Mouse (Mus musculus) neutrophil, adult 5-6 weeks (primary cell): ENCODE results near the gene Gm20696. TPM values are rescaled to one million over a fixed set of nuclear protein-coding genes. Genes with fewer than 3 reads are reported as not detected.

Experiments used
- ATAC-seq: fragments of 151-379, 151-347 bp; 2 replicates; pipeline ENCODE4 v1.8.0; 2017; ENCODE audit warnings: mild to moderate bottlenecking, moderate TSS enrichment; ENCODE audit not compliant: insufficient number of reproducible peaks, poor library complexity, low FRiP score, severe bottlenecking; ENCODE audit errors: extremely low read depth
- total RNA-seq: library from RNA; stranded (forward); fragments of 200-1000 nt; gene quantifications from 2 replicates; pipeline ENCODE4 v1.2.3, GENCODE M21; 2017

Gm20696 gene
- total RNA-seq, 1 experiment from 2014 or later = 58.2 TPM

DNA sequence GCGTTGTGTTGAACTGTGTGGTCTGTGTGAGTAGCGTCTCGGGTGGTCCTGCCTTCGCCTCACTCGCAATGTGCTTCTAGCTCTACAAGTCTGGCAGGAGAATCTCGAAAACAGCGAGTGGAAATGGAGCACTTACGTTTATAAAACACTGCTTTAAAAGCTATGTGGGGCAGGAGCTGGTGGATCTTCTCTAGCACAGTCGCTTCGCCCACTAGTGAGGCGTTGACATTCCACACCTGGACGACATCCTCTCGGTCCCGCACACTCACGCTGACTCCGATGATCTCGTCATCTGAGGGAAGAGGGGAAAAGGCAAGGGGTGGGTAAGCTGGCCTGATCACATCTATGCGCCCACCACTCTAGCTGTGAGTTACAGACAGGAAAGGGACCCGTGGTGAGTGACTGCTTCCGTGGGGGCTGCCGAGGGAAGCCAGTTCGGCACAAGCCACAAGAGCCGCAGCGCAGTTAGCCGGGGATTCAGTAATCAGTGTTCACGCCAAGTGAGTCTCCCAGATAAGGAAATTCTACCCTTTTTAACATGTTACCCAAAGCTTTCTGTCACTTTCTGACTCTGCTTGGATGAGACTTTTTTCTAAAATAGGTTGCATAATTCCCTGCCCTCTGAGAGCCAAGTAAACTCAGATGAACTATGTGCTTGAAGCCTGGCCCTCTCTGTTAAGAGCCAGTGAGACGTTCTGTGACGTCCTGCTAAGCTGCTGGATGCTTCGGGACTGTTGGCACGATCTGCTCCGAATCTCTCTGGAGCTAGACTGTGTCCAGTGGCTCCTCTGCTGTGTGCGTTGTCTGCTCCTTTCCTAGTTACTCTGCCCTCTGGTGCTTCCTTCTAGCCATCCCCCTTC is 34.2 kb downstream of the Gm20696 start:
- no peak for ATAC-seq

DNA sequence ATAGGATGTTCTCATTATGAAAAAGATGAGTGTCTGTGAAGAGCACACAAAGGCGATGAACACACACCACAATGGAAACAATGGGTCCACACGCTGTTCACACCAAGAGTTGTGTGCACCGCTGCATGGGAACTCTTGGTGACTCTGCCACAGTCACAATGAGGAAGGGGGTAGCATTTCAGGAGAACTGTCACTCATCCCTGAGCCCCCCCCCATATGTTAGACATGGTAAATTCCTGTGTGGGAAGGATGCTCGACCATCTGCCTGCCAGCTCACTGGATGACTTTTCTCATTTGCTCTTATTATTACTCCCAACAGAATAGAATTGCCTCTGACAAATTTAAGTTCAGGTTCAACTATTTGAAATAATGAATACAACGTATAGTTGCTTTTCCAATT is 35.0 kb downstream of the Gm20696 start:
- no peak for ATAC-seq

DNA sequence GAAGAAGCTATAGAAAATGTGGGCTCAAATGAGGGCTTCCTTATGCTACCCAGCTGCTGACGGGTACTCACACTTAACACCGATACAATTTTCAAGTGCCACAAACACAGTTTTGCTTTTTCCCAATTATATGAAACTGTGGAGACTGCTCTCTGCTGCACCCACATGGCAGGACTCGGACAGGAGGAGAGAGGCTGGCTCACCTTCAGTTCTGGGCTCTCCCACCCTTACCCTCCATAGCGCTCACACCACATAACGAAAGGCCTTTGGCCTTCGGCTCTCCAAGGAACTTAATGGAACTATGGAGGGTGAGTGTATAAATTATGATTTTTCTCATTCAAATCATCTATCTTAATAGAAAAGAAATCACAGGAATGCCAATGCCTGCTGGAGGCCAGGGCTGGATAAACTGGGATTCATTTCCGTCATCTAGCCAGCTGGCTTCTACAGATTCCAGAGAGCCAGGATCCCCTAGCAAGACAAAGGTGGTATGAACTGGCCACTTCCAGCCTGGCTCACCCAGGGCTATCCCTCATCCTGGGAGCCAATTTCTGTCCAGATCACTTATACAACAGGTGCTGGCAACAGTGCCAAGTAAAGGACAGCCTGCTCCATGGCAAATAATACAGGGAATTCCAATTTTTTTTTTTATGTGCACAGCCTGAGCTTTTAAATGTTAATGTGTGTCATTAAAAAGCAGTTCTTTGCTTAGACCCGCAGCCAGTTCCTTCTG is 36.7 kb downstream of the Gm20696 start:
- ATAC-seq = no peak

GRCm38 (mm10) chr6:99626347-99626746 is 40.2 kb downstream of the Gm20696 start:
- ATAC-seq = no peak

- no peak for ATAC-seq
Observed at GRCm38 (mm10) chr6:99625803-99626202, 40.8 kb downstream of the Gm20696 start.

- ATAC-seq = no peak
Observed at GRCm38 (mm10) chr6:99625306-99625705, 41.3 kb downstream of the Gm20696 start.

DNA sequence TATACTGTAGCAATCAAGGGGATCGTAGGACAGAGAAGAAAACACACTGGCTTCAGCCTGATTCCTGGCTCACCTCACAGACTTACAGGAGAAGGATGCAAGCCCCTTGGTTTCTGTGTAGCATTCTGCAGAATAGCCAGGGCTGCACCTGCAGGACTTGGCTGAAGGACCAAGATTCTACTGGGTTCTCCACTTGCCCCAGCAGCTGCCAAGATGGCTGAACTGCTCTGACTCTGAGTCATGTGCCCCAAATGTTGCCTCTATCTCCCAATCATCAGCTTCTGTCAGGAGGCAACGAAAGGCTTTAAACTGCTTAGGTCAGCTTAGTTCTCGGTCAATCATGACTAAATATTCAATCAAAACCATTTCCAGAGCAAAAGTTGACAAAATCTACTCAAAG is 42.1 kb downstream of the Gm20696 start:
- ATAC-seq = no peak

DNA sequence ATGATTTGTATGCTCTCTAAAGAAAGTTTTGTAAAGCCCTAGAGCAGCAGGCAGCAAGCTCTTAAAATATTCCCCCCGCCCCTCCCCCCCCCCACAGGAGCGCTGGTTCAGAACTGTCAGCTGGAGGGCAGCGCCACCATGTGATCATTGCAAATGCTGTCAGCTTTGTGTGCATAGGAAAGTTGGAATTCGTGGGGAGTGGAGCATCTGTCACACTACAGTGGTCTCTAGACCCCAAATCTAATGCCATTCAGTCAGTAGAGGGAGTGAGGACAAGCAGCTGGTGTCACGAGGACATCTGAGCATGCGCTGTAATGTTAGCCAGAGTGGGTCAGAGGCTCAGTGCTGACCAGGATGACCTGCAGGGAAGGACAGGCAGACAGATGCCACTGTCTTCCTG is 43.0 kb downstream of the Gm20696 start:
- no peak for ATAC-seq

GRCm38 (mm10) chr6:99621167-99621566 is 45.4 kb downstream of the Gm20696 start:
- ATAC-seq = no peak

- no peak for ATAC-seq
Observed at GRCm38 (mm10) chr6:99620471-99620870, 46.1 kb downstream of the Gm20696 start.

DNA sequence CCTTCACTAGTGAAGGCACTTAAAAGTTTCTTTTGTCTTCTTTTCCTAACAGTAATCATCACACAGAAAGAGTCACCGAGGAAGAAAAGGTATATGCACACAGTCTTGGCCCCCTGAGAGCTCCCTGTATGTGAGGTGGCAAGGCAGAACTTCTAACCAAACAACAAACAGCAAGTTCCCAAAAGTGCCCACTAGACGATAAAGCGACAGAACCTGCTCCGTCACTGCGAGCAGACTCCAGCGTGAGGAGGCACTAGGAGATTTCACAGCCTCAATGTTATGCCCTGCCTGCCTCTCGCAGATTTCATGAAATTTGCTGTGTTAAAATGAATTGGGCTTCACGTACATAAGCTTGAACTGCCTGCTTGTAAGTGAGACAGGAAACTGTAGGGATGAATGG is 46.6 kb downstream of the Gm20696 start:
- no peak for ATAC-seq

GRCm38 (mm10) chr6:99619466-99619865 is 47.1 kb downstream of the Gm20696 start:
- no peak for ATAC-seq

- ATAC-seq = no peak
Observed at GRCm38 (mm10) chr6:99617867-99618266, 48.7 kb downstream of the Gm20696 start.

DNA sequence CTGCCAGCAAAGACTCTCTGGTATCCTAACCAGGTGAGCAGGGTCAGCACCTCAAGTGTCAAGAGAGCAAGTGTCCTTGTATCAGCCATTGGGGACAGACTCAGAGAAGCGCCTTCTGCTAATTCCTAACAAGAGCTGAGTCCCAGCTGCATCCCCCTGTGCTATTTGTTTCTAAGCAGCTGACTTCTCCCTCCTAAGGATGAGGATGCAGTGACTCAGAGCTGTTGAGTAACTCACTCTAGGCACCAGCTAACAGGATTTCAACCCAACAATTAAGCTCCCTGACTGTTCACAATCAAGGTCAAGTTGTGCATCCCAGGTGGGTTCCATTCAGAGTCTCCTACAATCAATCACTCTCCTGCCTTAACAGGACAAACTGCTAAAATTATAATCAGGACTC is 49.2 kb downstream of the Gm20696 start:
- ATAC-seq = no peak

- no peak for ATAC-seq
Observed at GRCm38 (mm10) chr6:99615272-99615751, 51.3 kb downstream of the Gm20696 start.

- no peak for ATAC-seq
Observed at GRCm38 (mm10) chr6:99614566-99615271, 51.9 kb downstream of the Gm20696 start.

- ATAC-seq = no peak
Observed at GRCm38 (mm10) chr6:99611866-99612265, 54.7 kb downstream of the Gm20696 start.

GRCm38 (mm10) chr6:99610454-99611427 is 55.9 kb downstream of the Gm20696 start:
- ATAC-seq = no peak
